Mouse (Mus musculus) testis, postnatal 10 days (tissue): Measurements from ENCODE around the gene Acad11.
A peak's percentile ranks its signal among the peaks of the same experiment; 100 is the strongest.

Experiments used
- DNase-seq: peaks from one replicate; pipeline ENCODE4 v3.0.0; 2021; ENCODE audit warnings: low spot score

Gene Acad11

GRCm38 (mm10) chr9:104080038-104080437 is 16.9 kb downstream of the Acad11 start:
- no peak for DNase-seq

GRCm38 (mm10) chr9:104085730-104086429 is 22.7 kb downstream of the Acad11 start:
- DNase-seq, result no peak

GRCm38 (mm10) chr9:104088555-104088954 is 25.4 kb downstream of the Acad11 start:
- no peak for DNase-seq

GRCm38 (mm10) chr9:104092945-104093344 is 29.8 kb downstream of the Acad11 start:
- DNase-seq, result no peak

GRCm38 (mm10) chr9:104098256-104098655 is 35.1 kb downstream of the Acad11 start:
- DNase-seq, result no peak

- no peak for DNase-seq
Measured at GRCm38 (mm10) chr9:104099060-104099459, 35.9 kb downstream of the Acad11 start.

- no peak for DNase-seq
Measured at GRCm38 (mm10) chr9:104100822-104101221, 37.6 kb downstream of the Acad11 start.

- peak; percentile 56 for DNase-seq
Measured at GRCm38 (mm10) chr9:104101458-104101857, 38.3 kb downstream of the Acad11 start.

- DNase-seq, result no peak
Measured at GRCm38 (mm10) chr9:104102301-104102700, 39.1 kb downstream of the Acad11 start.

GRCm38 (mm10) chr9:104102901-104103300 is 39.7 kb downstream of the Acad11 start:
- no peak for DNase-seq

- DNase-seq, result no peak
Measured at GRCm38 (mm10) chr9:104104986-104105385, 41.8 kb downstream of the Acad11 start.

- DNase-seq, result no peak
Measured at GRCm38 (mm10) chr9:104106930-104107329, 43.8 kb downstream of the Acad11 start.

GRCm38 (mm10) chr9:104107482-104107881 is 44.3 kb downstream of the Acad11 start:
- DNase-seq, result no peak

- no peak for DNase-seq
Measured at GRCm38 (mm10) chr9:104108571-104109143, 45.5 kb downstream of the Acad11 start.

GRCm38 (mm10) chr9:104109151-104109550 is 46.0 kb downstream of the Acad11 start:
- no peak for DNase-seq

GRCm38 (mm10) chr9:104123101-104123500 is 59.9 kb downstream of the Acad11 start:
- no peak for DNase-seq

- no peak for DNase-seq
Measured at GRCm38 (mm10) chr9:104123622-104124021, 60.4 kb downstream of the Acad11 start.

GRCm38 (mm10) chr9:104126833-104127232 is 63.7 kb downstream of the Acad11 start, which contains the start of gene Ackr4:
TSS of gene Ackr4 (minus strand) at chr9:104126933.
- DNase-seq, result no peak

GRCm38 (mm10) chr9:104128110-104128509 is 64.9 kb downstream of the Acad11 start:
- no peak for DNase-seq

- DNase-seq, result no peak
Measured at GRCm38 (mm10) chr9:104130141-104130755, 67.1 kb downstream of the Acad11 start.

GRCm38 (mm10) chr9:104140351-104140750 is 77.2 kb downstream of the Acad11 start:
- DNase-seq, result no peak

- DNase-seq, result no peak
Measured at GRCm38 (mm10) chr9:104142805-104143204, 79.6 kb downstream of the Acad11 start.

GRCm38 (mm10) chr9:104144314-104144996 is 81.3 kb downstream of the Acad11 start:
- no peak for DNase-seq
